ENCODE assay signal across 8 mouse cellular contexts in the genomic region with DNA sequence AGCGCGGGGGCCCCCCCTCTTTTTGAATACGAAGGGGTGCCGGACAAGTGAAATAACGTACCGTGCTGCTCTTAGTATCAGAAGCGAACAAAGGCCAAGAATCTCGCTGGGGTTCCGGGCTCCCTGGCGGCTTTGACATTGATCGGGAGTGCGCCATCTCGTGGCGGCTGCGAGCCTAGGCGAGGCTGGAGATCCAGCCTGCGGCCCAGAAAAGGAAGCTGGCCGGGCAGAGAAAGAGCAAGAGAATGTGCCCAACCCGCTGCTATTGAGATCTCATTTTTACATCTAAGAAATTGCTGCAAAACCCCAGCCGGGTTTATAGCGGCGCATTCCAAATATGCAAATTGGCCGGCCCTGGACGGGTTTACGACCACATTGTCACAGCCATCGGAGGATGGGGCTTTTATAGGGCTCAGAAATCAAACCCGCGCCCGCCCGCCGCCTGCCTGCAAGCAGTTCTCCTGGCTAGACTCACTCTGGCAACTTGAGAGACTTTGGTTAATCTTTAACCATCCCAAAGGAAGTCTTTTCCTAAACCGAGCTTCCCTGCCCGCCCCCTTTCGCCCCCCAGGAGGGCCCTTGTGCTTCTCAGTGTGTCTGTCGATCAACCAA. TPM values are rescaled to one million over a fixed set of nuclear protein-coding genes. Genes with fewer than 3 reads are reported as not detected.
A peak's percentile ranks its signal among the peaks of the same experiment; 100 is the strongest.
DNase-seq lines count a peak whose midpoint lies in the region; ATAC-seq and TF ChIP-seq lines count a peak whose summit lies in the region.

Gene Hoxa10, minus strand, starts transcription at position 466 of the 612 bp plus-strand sequence.

- no peak for TF ChIP-seq POLR2A in kidney, adult 2 months (IDR thresholded peaks at IDR 0.05; ENCODE audit: low read depth, low read length)

- ATAC-seq in midbrain, embryonic 11.5 days (ENCODE audit: low FRiP score) = 0 out of 2 replicates have a peak, but pooled peaks have one; percentile 57
- no peak for ATAC-seq in midbrain, embryonic 16.5 days
- ATAC-seq in lung, postnatal 0 days = peak; percentile 79

- no peaks in the 10 kb centered on the region for H3K9me3 ChIP-seq in midbrain, embryonic 11.5 days (ENCODE audit: control insufficient read depth, low read length)
- peaks cover 3% of the 10 kb centered on the region; the same call in 1 of the 2 replicates for H3K9me3 ChIP-seq in midbrain, embryonic 16.5 days (replicated peaks; ENCODE audit: control insufficient read depth, low read length, poor library complexity, severe bottlenecking)
- no peaks in the 10 kb centered on the region for H3K9me3 ChIP-seq in heart, embryonic 10.5 days
- no peaks in the 10 kb centered on the region for H3K9me3 ChIP-seq in lung, postnatal 0 days (ENCODE audit: low read length)

- no peak within 1 kb of the TSS for H3K27ac ChIP-seq in midbrain, embryonic 11.5 days (ENCODE audit: low read depth, low read length)
- H3K27ac ChIP-seq in midbrain, embryonic 16.5 days (ENCODE audit: low read length) = no peak within 1 kb of the TSS
- no peak within 1 kb of the TSS for H3K27ac ChIP-seq in heart, embryonic 10.5 days
- peak within 1 kb of the TSS; percentile 82 for H3K27ac ChIP-seq in kidney, adult 2 months (ENCODE audit: insufficient read depth, low read depth, low read length)
- no peak within 1 kb of the TSS for H3K27ac ChIP-seq in lung, postnatal 0 days (ENCODE audit: low read length)

- H3K9ac ChIP-seq in midbrain, embryonic 11.5 days (ENCODE audit: low read length) = no peak within 1 kb of the TSS
- H3K9ac ChIP-seq in midbrain, embryonic 16.5 days (ENCODE audit: low read depth, low read length) = no peak within 1 kb of the TSS
- H3K9ac ChIP-seq in lung, postnatal 0 days (replicated peaks; ENCODE audit: low read depth) = no peak within 1 kb of the TSS

- no peak for TF ChIP-seq EP300 in lung, postnatal 0 days (IDR thresholded peaks at IDR 0.05)

- no peaks in the 10 kb centered on the region for H3K36me3 ChIP-seq in midbrain, embryonic 11.5 days (ENCODE audit: control insufficient read depth, insufficient read depth, low read length)
- no peaks in the 10 kb centered on the region for H3K36me3 ChIP-seq in midbrain, embryonic 16.5 days (ENCODE audit: control insufficient read depth, insufficient read depth, low read length)
- H3K36me3 ChIP-seq in heart, embryonic 10.5 days = no peaks in the 10 kb centered on the region
- no peaks in the 10 kb centered on the region for H3K36me3 ChIP-seq in kidney, adult 2 months (ENCODE audit: control insufficient read depth, insufficient read depth, low read length)
- no peaks in the 10 kb centered on the region for H3K36me3 ChIP-seq in lung, postnatal 0 days (ENCODE audit: insufficient read depth, low read length)

- no peak within 1 kb of the TSS for H3K4me2 ChIP-seq in midbrain, embryonic 11.5 days
- no peak within 1 kb of the TSS for H3K4me2 ChIP-seq in midbrain, embryonic 16.5 days (ENCODE audit: low read length)
- H3K4me2 ChIP-seq in lung, postnatal 0 days (replicated peaks; ENCODE audit: low read depth, low read length) = 0 out of 2 replicates have a peak within 1 kb of the TSS, but pooled peaks have one; percentile 17

- WGBS in midbrain, embryonic 11.5 days = under 1% methylated on average over 35 of the region's 35 CpGs
- 2% methylated on average over 35 of the region's 35 CpGs for WGBS in midbrain, embryonic 16.5 days
- under 1% methylated on average over 35 of the region's 35 CpGs for WGBS in heart, embryonic 10.5 days
- WGBS in kidney, adult 2 months = 9% methylated on average over 35 of the region's 35 CpGs
- 2% methylated on average over 35 of the region's 35 CpGs for WGBS in lung, postnatal 0 days

- no peak within 1 kb of the TSS for H3K4me3 ChIP-seq in midbrain, embryonic 11.5 days (ENCODE audit: low read depth, low read length)
- no peak within 1 kb of the TSS for H3K4me3 ChIP-seq in midbrain, embryonic 16.5 days (ENCODE audit: low read depth, low read length)
- H3K4me3 ChIP-seq in heart, embryonic 10.5 days = peak within 1 kb of the TSS; percentile 46
- H3K4me3 ChIP-seq in kidney, adult 2 months (ENCODE audit: insufficient read depth, low read depth, low read length) = peak within 1 kb of the TSS; percentile 63
- H3K4me3 ChIP-seq in lung, postnatal 0 days (ENCODE audit: low read depth, low read length) = no peak within 1 kb of the TSS

- peak; percentile 73 for TF ChIP-seq CTCF in kidney, adult 2 months (conservative IDR thresholded peaks at IDR 0.05; ENCODE audit: insufficient read depth, insufficient read length, low read depth, low read length)
- TF ChIP-seq CTCF in lung, postnatal 0 days (IDR thresholded peaks at IDR 0.05) = peak; percentile 81

- no peaks in the 10 kb centered on the region for H3K4me1 ChIP-seq in midbrain, embryonic 11.5 days (ENCODE audit: control insufficient read depth, insufficient read depth, low read length)
- H3K4me1 ChIP-seq in midbrain, embryonic 16.5 days (ENCODE audit: control insufficient read depth, insufficient read depth, low read length) = no peaks in the 10 kb centered on the region
- peaks cover 9% of the 10 kb centered on the region; the same call in 1 of the 2 replicates for H3K4me1 ChIP-seq in heart, embryonic 10.5 days
- peaks cover 25% of the 10 kb centered on the region for H3K4me1 ChIP-seq in kidney, adult 2 months (ENCODE audit: control insufficient read depth, insufficient read depth, low read length)
- no peaks in the 10 kb centered on the region; the same call in 1 of the 2 replicates for H3K4me1 ChIP-seq in lung, postnatal 0 days (ENCODE audit: insufficient read depth, low read depth, low read length)

- DNase-seq in midbrain, embryonic 11.5 days (ENCODE audit: low spot score, missing footprints) = peak; percentile 99
- peak; percentile 94 for DNase-seq in embryo, embryonic 10.5 days (ENCODE audit: low spot score)
- peak; percentile 89 for DNase-seq in heart, embryonic 10.5 days (ENCODE audit: low spot score)
- peak; percentile 97 for DNase-seq in kidney, adult 2 months
- DNase-seq in lung, postnatal 0 days (ENCODE audit: low spot score) = peak; percentile 81
- DNase-seq in retina, postnatal 7 days (ENCODE audit: low read depth, low spot score) = peak; percentile 59
- no peak for DNase-seq in frontal cortex, postnatal 25 days (ENCODE audit: low spot score in 2 of 2)

- peaks cover 98% of the 10 kb centered on the region for H3K27me3 ChIP-seq in midbrain, embryonic 11.5 days (ENCODE audit: control insufficient read depth, insufficient read depth, low read length)
- H3K27me3 ChIP-seq in midbrain, embryonic 16.5 days (ENCODE audit: control insufficient read depth, insufficient read depth, low read depth, low read length) = peaks cover 85% of the 10 kb centered on the region
- peaks cover 99% of the 10 kb centered on the region for H3K27me3 ChIP-seq in heart, embryonic 10.5 days (ENCODE audit: insufficient read depth, poor library complexity, severe bottlenecking)
- H3K27me3 ChIP-seq in kidney, adult 2 months (replicated peaks; ENCODE audit: control insufficient read depth, insufficient read depth, low read length) = peaks cover 3% of the 10 kb centered on the region; the same call in 1 of the 2 replicates
- peaks cover 98% of the 10 kb centered on the region for H3K27me3 ChIP-seq in lung, postnatal 0 days (replicated peaks; ENCODE audit: insufficient read depth, low read length)

RNA-seq across cellular contexts. Expression of gene Hoxa10, which starts in this region (rescaled TPM):
- polyA plus RNA-seq in midbrain, embryonic 11.5 days (2014; fragmentation: Nextera tagmentation; extraction: Ambion mirVana) = not detected in 2 replicates
- polyA plus RNA-seq in midbrain, embryonic 16.5 days (2015; fragmentation: Nextera tagmentation; extraction: Ambion mirVana) = not detected in 2 replicates
- 0.30 and 3.6 TPM in 2 replicates for polyA plus RNA-seq in heart, embryonic 10.5 days (2016; fragmentation: Nextera tagmentation; extraction: Ambion mirVana)
- polyA plus RNA-seq in kidney, adult 2 months (2012; rRNA removed) = 34.0 and 34.4 TPM in 2 replicates
- polyA plus RNA-seq in lung, postnatal 0 days (2015; fragmentation: Nextera tagmentation; extraction: Ambion mirVana) = not detected in 2 replicates

Comparison
In these comparisons a context has a peak if more than half of its experiments do, and no peak if none do; other contexts are left out.
1. Peak in DNase-seq and ATAC-seq in midbrain, embryonic 11.5 days; RNA of the gene not detected or under 1 TPM.
2. Peak in DNase-seq, ATAC-seq and H3K4me2 ChIP-seq in lung, postnatal 0 days; RNA of the gene not detected or under 1 TPM.
3. DNase-seq: peak in embryo, embryonic 10.5 days (single experiment), heart, embryonic 10.5 days (single experiment), kidney, adult 2 months (single experiment) and retina, postnatal 7 days (single experiment); none in frontal cortex, postnatal 25 days (0 of 2).
4. H3K4me3 ChIP-seq: peak in heart, embryonic 10.5 days (single experiment) and kidney, adult 2 months (single experiment); none in midbrain, embryonic 11.5 days (single experiment), midbrain, embryonic 16.5 days (single experiment) and lung, postnatal 0 days (single experiment).